Mouse (Mus musculus): ENCODE results near the gene Etv6. TPM values are rescaled to one million over a fixed set of nuclear protein-coding genes. Genes with fewer than 3 reads are reported as not detected.

Gene Etv6
- polyA plus RNA-seq, 1 experiment: 4.4 TPM

DNA sequence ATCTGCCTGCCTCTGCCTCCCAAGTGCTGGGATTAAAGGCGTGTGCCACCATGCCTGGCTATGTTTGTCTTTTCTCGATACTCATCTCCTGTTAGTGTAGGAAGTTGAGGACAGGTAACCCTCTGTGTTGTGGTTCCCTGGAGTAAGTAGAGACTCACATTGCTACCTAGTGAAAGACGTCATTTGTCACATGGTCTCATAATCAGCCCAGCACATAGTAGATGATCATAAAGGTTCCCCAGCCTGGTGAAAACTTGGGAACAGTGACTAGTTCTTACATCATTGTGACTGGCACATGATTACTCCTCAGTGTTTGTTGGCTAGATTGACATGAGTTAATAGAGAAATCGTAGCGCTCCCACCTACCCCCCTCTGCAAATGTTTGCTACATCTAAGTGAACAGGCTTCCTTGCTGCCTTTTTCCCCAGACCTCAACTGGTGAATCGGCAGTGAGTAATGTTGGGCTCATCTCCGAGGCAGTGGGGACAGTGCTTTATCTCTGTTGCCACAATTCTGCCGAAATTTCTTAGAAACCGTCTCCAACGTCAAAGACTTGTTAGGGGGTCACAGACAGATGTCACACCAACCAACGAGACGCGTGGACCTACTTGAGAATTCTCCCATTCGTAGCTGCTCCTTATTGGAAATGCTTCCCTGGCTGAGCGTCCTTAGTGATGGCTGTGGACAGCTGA, 46.9 kb downstream of the Etv6 start:
- no peaks in the 10 kb centered on the region for H3K27me3 ChIP-seq (ENCODE audit: control insufficient read depth, insufficient read depth, low read length)
- H3K4me1 ChIP-seq (ENCODE audit: control insufficient read depth, insufficient read depth, low read length): no peaks in the 10 kb centered on the region
- H3K4me3 ChIP-seq (ENCODE audit: control insufficient read depth, low read depth, low read length): no peak overlapping the region
- TF ChIP-seq CTCF (IDR thresholded peaks at IDR 0.05; ENCODE audit: control insufficient read depth, insufficient read depth, insufficient replicate concordance, low read depth, low read length): no peak
- no peak for TF ChIP-seq POLR2A (IDR thresholded peaks at IDR 0.05; ENCODE audit: control insufficient read depth, low read depth, low read length)
- H3K27ac ChIP-seq (ENCODE audit: control insufficient read depth, insufficient read depth, low read depth, low read length): no peak overlapping the region
- H3K36me3 ChIP-seq (ENCODE audit: control insufficient read depth, insufficient read depth, low read length): no peaks in the 10 kb centered on the region

DNA sequence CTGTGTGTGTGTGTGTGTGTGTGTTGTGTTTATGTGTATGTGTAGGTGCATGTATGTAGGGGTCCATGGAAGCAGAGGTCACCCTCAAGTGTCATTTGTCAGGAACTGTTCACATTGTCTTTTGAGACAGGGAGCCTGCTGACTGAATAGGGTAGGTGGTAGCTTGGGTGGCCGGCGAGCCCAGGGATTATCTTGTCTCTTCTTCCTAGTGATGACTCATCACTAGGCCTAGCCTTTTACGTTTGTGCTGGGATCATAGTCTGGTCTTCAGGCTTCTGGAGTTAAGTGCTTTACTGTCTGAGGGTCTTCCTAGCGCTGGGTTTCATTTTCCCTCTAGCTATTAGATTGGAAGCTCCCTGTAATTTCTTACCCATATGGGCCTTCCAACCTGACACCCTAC, 47.9 kb downstream of the Etv6 start:
- Histone ChIP-seq H3K4me1 (ENCODE audit: control insufficient read depth, insufficient read depth, low read length) (no peaks in the 10 kb centered on the region), H3K27ac (ENCODE audit: control insufficient read depth, insufficient read depth, low read depth, low read length) (no peak overlapping the region), H3K36me3 (ENCODE audit: control insufficient read depth, insufficient read depth, low read length) (no peaks in the 10 kb centered on the region), H3K27me3 (ENCODE audit: control insufficient read depth, insufficient read depth, low read length) (no peaks in the 10 kb centered on the region), H3K4me3 (ENCODE audit: control insufficient read depth, low read depth, low read length) (no peak overlapping the region)
- TF ChIP-seq POLR2A (IDR thresholded peaks at IDR 0.05; ENCODE audit: control insufficient read depth, low read depth, low read length) (no peak), CTCF (IDR thresholded peaks at IDR 0.05; ENCODE audit: control insufficient read depth, insufficient read depth, insufficient replicate concordance, low read depth, low read length) (no peak)

DNA sequence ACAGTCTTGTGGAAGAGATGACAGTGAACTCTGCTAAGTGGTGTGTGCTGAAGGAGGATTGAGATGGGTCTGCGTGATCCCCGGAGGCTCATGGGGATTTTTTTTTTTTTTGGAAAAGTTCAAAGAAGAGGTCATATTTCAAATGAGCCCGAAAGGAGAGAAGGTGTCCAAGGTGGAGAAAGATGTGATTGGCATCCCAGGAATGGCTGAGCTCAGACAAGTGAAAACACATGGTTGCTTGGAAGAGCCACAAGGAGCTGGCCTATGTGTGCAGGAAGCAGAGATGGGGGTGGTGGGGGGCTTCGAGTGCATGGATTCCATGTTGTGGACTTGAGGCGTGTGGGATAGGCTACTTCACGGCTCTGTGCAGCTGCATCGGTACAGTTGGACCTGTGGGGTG, 50.9 kb downstream of the Etv6 start:
- Histone ChIP-seq H3K27me3 (ENCODE audit: control insufficient read depth, insufficient read depth, low read length) (no peaks in the 10 kb centered on the region), H3K4me3 (ENCODE audit: control insufficient read depth, low read depth, low read length) (no peak overlapping the region), H3K36me3 (ENCODE audit: control insufficient read depth, insufficient read depth, low read length) (no peaks in the 10 kb centered on the region), H3K27ac (ENCODE audit: control insufficient read depth, insufficient read depth, low read depth, low read length) (no peak overlapping the region), H3K4me1 (ENCODE audit: control insufficient read depth, insufficient read depth, low read length) (peaks cover 4% of the 10 kb centered on the region)
- no peak for TF ChIP-seq POLR2A (IDR thresholded peaks at IDR 0.05; ENCODE audit: control insufficient read depth, low read depth, low read length)
- no peak for TF ChIP-seq CTCF (IDR thresholded peaks at IDR 0.05; ENCODE audit: control insufficient read depth, insufficient read depth, insufficient replicate concordance, low read depth, low read length)

DNA sequence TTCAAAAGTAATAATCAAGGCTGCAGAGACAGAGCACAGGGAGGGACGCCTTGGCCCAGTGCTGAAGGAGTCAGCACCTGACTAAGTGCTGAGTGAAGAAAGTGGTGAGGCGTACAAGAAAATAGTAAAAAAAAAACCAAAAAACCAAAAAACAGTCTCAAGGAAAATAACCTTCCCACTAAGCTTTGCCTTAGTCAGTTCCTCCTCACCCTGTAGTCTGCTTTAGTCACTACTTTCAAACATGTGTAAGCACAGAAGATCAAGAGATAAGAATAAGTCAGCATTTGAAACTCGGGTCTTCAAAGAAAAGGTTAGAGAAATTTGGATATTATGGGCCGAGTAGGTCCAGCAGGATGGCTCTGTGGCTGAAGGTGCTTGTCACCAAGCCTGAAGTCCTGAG, 52.2 kb downstream of the Etv6 start:
- H3K4me1 ChIP-seq (ENCODE audit: control insufficient read depth, insufficient read depth, low read length): peaks cover 4% of the 10 kb centered on the region
- H3K36me3 ChIP-seq (ENCODE audit: control insufficient read depth, insufficient read depth, low read length): no peaks in the 10 kb centered on the region
- no peak overlapping the region for H3K4me3 ChIP-seq (ENCODE audit: control insufficient read depth, low read depth, low read length)
- no peak overlapping the region for H3K27ac ChIP-seq (ENCODE audit: control insufficient read depth, insufficient read depth, low read depth, low read length)
- TF ChIP-seq CTCF (IDR thresholded peaks at IDR 0.05; ENCODE audit: control insufficient read depth, insufficient read depth, insufficient replicate concordance, low read depth, low read length) (no peak), POLR2A (IDR thresholded peaks at IDR 0.05; ENCODE audit: control insufficient read depth, low read depth, low read length) (no peak)
- H3K27me3 ChIP-seq (ENCODE audit: control insufficient read depth, insufficient read depth, low read length): no peaks in the 10 kb centered on the region

DNA sequence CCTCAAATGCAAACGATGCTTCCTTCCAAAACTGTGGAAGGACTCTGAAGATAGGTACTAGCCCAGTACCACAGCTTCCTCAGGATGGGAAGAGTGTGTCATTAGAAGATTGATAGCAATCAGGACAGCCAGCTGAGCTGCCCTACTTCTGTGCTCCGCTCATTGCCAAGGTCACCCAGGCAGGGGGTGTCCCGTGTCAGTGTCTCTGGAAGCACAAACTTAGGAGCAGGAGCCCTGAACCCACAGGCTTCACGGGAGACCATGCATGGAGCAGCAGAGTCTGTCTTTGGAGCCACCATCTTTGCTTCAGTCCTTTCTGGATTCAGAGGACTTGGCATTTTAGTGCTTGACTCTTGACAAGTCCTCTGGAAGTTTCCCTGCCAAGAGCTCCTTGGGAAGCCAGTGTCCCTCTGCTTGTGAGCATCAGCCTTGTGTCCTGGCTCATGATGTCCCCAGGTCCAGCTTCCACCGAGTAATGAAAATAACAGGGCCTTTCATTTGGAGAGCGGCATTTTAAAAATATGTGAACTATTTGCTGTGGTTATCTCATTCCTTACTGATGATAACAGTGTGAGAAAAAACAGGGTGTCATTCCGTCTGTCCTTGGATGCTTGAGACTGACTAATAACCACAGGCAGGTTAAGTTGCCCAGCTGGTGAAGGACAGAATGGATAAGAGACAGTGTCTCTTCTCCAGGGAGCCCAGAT, 54.3 kb downstream of the Etv6 start:
- Histone ChIP-seq H3K27ac (ENCODE audit: control insufficient read depth, insufficient read depth, low read depth, low read length) (peak overlapping the region; percentile 85), H3K4me1 (ENCODE audit: control insufficient read depth, insufficient read depth, low read length) (peaks cover 4% of the 10 kb centered on the region), H3K27me3 (ENCODE audit: control insufficient read depth, insufficient read depth, low read length) (no peaks in the 10 kb centered on the region), H3K36me3 (ENCODE audit: control insufficient read depth, insufficient read depth, low read length) (no peaks in the 10 kb centered on the region), H3K4me3 (ENCODE audit: control insufficient read depth, low read depth, low read length) (no peak overlapping the region)
- TF ChIP-seq POLR2A (IDR thresholded peaks at IDR 0.05; ENCODE audit: control insufficient read depth, low read depth, low read length) (no peak), CTCF (IDR thresholded peaks at IDR 0.05; ENCODE audit: control insufficient read depth, insufficient read depth, insufficient replicate concordance, low read depth, low read length) (no peak)

DNA sequence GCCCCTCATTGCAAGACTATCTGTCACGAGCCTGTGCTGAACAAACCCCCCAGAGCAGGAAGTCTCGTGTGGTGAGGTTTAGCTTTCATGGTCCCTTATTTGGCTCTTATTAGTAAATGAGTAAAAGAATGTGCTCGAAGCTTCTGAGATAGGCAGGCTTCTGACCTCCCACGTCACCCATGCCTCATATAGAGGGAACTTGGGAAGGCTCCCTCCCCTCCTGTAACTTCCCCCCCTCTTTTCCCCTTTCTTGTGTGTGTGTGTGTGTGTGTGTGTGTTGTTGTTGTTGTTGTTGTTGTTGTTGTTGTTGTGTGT, 54.8 kb downstream of the Etv6 start:
- TF ChIP-seq POLR2A (IDR thresholded peaks at IDR 0.05; ENCODE audit: control insufficient read depth, low read depth, low read length) (no peak), CTCF (IDR thresholded peaks at IDR 0.05; ENCODE audit: control insufficient read depth, insufficient read depth, insufficient replicate concordance, low read depth, low read length) (no peak)
- Histone ChIP-seq H3K4me1 (ENCODE audit: control insufficient read depth, insufficient read depth, low read length) (peaks cover 4% of the 10 kb centered on the region), H3K27me3 (ENCODE audit: control insufficient read depth, insufficient read depth, low read length) (no peaks in the 10 kb centered on the region), H3K36me3 (ENCODE audit: control insufficient read depth, insufficient read depth, low read length) (no peaks in the 10 kb centered on the region), H3K4me3 (ENCODE audit: control insufficient read depth, low read depth, low read length) (no peak overlapping the region), H3K27ac (ENCODE audit: control insufficient read depth, insufficient read depth, low read depth, low read length) (peak overlapping the region; percentile 61)

DNA sequence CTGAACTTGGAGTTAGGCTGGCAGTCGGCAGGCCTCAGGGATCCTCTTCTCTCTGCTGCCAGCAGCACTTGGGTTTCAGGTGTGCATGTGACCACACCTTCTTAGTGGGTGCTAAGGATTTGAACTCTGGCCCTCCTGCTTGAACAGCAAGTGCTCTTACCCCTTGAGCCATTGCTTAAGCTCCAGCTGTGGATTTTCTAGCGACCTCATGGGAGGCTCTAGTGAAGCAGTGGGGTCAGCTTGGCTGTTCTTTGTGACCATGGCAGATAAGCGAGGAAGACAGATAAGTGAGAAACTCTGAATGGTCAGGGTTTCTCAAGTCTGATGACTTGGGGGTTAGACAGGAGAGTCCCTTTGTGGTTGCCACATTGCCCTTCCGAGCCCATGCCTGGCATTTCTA, 55.4 kb downstream of the Etv6 start:
- Histone ChIP-seq H3K36me3 (ENCODE audit: control insufficient read depth, insufficient read depth, low read length) (no peaks in the 10 kb centered on the region), H3K4me1 (ENCODE audit: control insufficient read depth, insufficient read depth, low read length) (peaks cover 4% of the 10 kb centered on the region), H3K27ac (ENCODE audit: control insufficient read depth, insufficient read depth, low read depth, low read length) (peak overlapping the region; percentile 61), H3K27me3 (ENCODE audit: control insufficient read depth, insufficient read depth, low read length) (no peaks in the 10 kb centered on the region), H3K4me3 (ENCODE audit: control insufficient read depth, low read depth, low read length) (no peak overlapping the region)
- TF ChIP-seq CTCF (IDR thresholded peaks at IDR 0.05; ENCODE audit: control insufficient read depth, insufficient read depth, insufficient replicate concordance, low read depth, low read length): no peak
- TF ChIP-seq POLR2A (IDR thresholded peaks at IDR 0.05; ENCODE audit: control insufficient read depth, low read depth, low read length): no peak

Measured in testis, adult 2 months (tissue).